Mouse (Mus musculus) liver, postnatal 0 days (tissue): ENCODE data around the gene Atp8a1. TPM values are rescaled to one million over a fixed set of nuclear protein-coding genes. Genes with fewer than 3 reads are reported as not detected.

Experiments used
- ATAC-seq: fragments of 200-750 bp; cut with Nextera tagmentation; 2 replicates; pipeline ENCODE4 v1.8.0; 2017; ENCODE audit warnings: mild to moderate bottlenecking, moderate library complexity
- DNase-seq: peaks from one replicate; pipeline ENCODE4 v3.0.0-alpha.2; 2016
- H3K27ac ChIP-seq: fragments of 300-500 bp; sonication (generic); 2 replicates; pipeline ENCODE4 v1.5.1; 2014; ENCODE audit warnings: antibody characterized with exemption, moderate library complexity, mild to moderate bottlenecking, low read depth
- H3K27me3 ChIP-seq: fragments of 300-500 bp; sonication (generic); 2 replicates; pipeline ENCODE4 v1.6.1; 2014; ENCODE audit warnings: low read length, control low read depth, mixed read lengths; ENCODE audit not compliant: insufficient read depth
- H3K36me3 ChIP-seq: fragments of 300-500 bp; sonication (generic); replicated peaks from 2 replicates; pipeline ENCODE4 v1.6.1; 2014; ENCODE audit warnings: mild to moderate bottlenecking, control low read depth, low read length, moderate library complexity, mixed read lengths; ENCODE audit not compliant: insufficient read depth
- H3K4me1 ChIP-seq: fragments of 300-500 bp; sonication (generic); 2 replicates; pipeline ENCODE4 v1.6.1; 2014; ENCODE audit warnings: antibody characterized with exemption, mild to moderate bottlenecking, control low read depth; ENCODE audit not compliant: insufficient read depth
- H3K4me2 ChIP-seq: fragments of 300-500 bp; sonication (generic); 2 replicates; pipeline ENCODE4 v1.6.1; 2014; ENCODE audit warnings: low read depth, mild to moderate bottlenecking, low read length, moderate library complexity, mixed read lengths
- H3K4me3 ChIP-seq: fragments of 300-500 bp; sonication (generic); 2 replicates; pipeline ENCODE4 v1.5.1; 2014; ENCODE audit warnings: low read depth, low read length
- H3K9ac ChIP-seq: fragments of 300-500 bp; sonication (generic); replicated peaks from 2 replicates; pipeline ENCODE4 v1.6.1; 2014; ENCODE audit warnings: mild to moderate bottlenecking, moderate library complexity
- H3K9me3 ChIP-seq: fragments of 300-500 bp; sonication (generic); 2 replicates; pipeline ENCODE4 v1.6.1; 2016; ENCODE audit warnings: mild to moderate bottlenecking, control low read depth, low read length, mixed read lengths
- CTCF ChIP-seq: sonication (generic); IDR thresholded peaks from 2 replicates; pipeline ENCODE4 v1.5.1; 2016; ENCODE audit warnings: antibody characterized with exemption, low read depth
- EP300 ChIP-seq: IDR thresholded peaks from 2 replicates; pipeline ENCODE4 v1.6.1; 2016; ENCODE audit warnings: antibody characterized with exemption, low read depth, mild to moderate bottlenecking
- WGBS: fragments of 180-500 bp; shearing (Covaris S2); extraction: QIAGEN DNeasy Blood & Tissue Kit; methylation state at CpG from one replicate; pipeline ENCODE4 v1.1.7; 2014; ENCODE audit not compliant: insufficient replicate concordance; 5-methylcytosine and 5-hydroxymethylcytosine counted together
- polyA plus RNA-seq: library from polyadenylated mRNA; unstranded; fragments of >200 nt; fragmentation: Nextera tagmentation; extraction: Ambion mirVana; gene quantifications from 2 replicates; pipeline ENCODE4 v1.2.1, GENCODE M21; 2015

Atp8a1 gene
- polyA plus RNA-seq, 1 experiment from 2014 or later = 18.5 TPM

GRCm38 (mm10) chr5:67794129-67794800 lies 53.0 kb downstream of the Atp8a1 start:
- H3K9ac ChIP-seq = no peak overlapping the region
- H3K27me3 ChIP-seq = no peaks in the 10 kb centered on the region
- no peak overlapping the region for H3K4me3 ChIP-seq
- no peak overlapping the region for H3K27ac ChIP-seq
- TF ChIP-seq CTCF (no peak), EP300 (no peak)
- 81% methylated on average over 10 of the region's 10 CpGs for WGBS
- H3K9me3 ChIP-seq = no peaks in the 10 kb centered on the region
- no peaks in the 10 kb centered on the region for H3K4me1 ChIP-seq
- H3K4me2 ChIP-seq = no peak overlapping the region
- no peak for ATAC-seq
- no peak for DNase-seq
- H3K36me3 ChIP-seq = peaks cover 5% of the 10 kb centered on the region; the same call in 1 of the 2 replicates

GRCm38 (mm10) chr5:67782775-67783174 lies 64.5 kb downstream of the Atp8a1 start:
- Histone ChIP-seq H3K4me1 (no peaks in the 10 kb centered on the region), H3K4me2 (no peak overlapping the region), H3K27me3 (no peaks in the 10 kb centered on the region), H3K9me3 (no peaks in the 10 kb centered on the region), H3K36me3 (0 out of 2 replicates have a peak, but pooled peaks cover 6% of the 10 kb centered on the region), H3K9ac (no peak overlapping the region), H3K27ac (no peak overlapping the region), H3K4me3 (no peak overlapping the region)
- WGBS = 78% methylated on average over 7 of the region's 7 CpGs
- DNase-seq = no peak
- TF ChIP-seq EP300 = no peak
- no peak for TF ChIP-seq CTCF
- ATAC-seq = no peak

GRCm38 (mm10) chr5:67778026-67778425 lies 69.2 kb downstream of the Atp8a1 start:
- WGBS = 69% methylated on average over 8 of the region's 8 CpGs
- H3K9ac ChIP-seq = no peak overlapping the region
- no peaks in the 10 kb centered on the region for H3K27me3 ChIP-seq
- no peak overlapping the region for H3K4me3 ChIP-seq
- H3K9me3 ChIP-seq = no peaks in the 10 kb centered on the region
- TF ChIP-seq CTCF = peak; percentile 59
- TF ChIP-seq EP300 = no peak
- H3K4me2 ChIP-seq = no peak overlapping the region
- no peak overlapping the region for H3K27ac ChIP-seq
- 0 out of 2 replicates have a peak, but pooled peaks cover 7% of the 10 kb centered on the region for H3K36me3 ChIP-seq
- no peak for ATAC-seq
- H3K4me1 ChIP-seq = no peaks in the 10 kb centered on the region
- DNase-seq = no peak

GRCm38 (mm10) chr5:67774186-67774585 lies 73.0 kb downstream of the Atp8a1 start:
- Histone ChIP-seq H3K27me3 (no peaks in the 10 kb centered on the region), H3K36me3 (peaks cover 10% of the 10 kb centered on the region), H3K4me2 (no peak overlapping the region), H3K9me3 (no peaks in the 10 kb centered on the region), H3K9ac (no peak overlapping the region), H3K4me1 (no peaks in the 10 kb centered on the region), H3K4me3 (no peak overlapping the region), H3K27ac (no peak overlapping the region)
- TF ChIP-seq EP300 (no peak), CTCF (no peak)
- ATAC-seq (no peak), DNase-seq (no peak)
- WGBS = 82% methylated on average over 2 of the region's 2 CpGs

GRCm38 (mm10) chr5:67768708-67769107 lies 78.5 kb downstream of the Atp8a1 start:
- peaks cover 21% of the 10 kb centered on the region for H3K36me3 ChIP-seq
- no peak overlapping the region for H3K9ac ChIP-seq
- no peak for ATAC-seq
- DNase-seq = no peak
- no peak overlapping the region for H3K27ac ChIP-seq
- no peaks in the 10 kb centered on the region for H3K4me1 ChIP-seq
- H3K4me3 ChIP-seq = no peak overlapping the region
- H3K27me3 ChIP-seq = no peaks in the 10 kb centered on the region
- WGBS = 89% methylated on average over 8 of the region's 8 CpGs
- H3K9me3 ChIP-seq = no peaks in the 10 kb centered on the region
- TF ChIP-seq EP300 = no peak
- TF ChIP-seq CTCF = no peak
- H3K4me2 ChIP-seq = no peak overlapping the region

GRCm38 (mm10) chr5:67764798-67765197 lies 82.4 kb downstream of the Atp8a1 start:
- no peak overlapping the region for H3K27ac ChIP-seq
- H3K4me2 ChIP-seq = no peak overlapping the region
- 94% methylated on average over 3 of the region's 3 CpGs for WGBS
- H3K9me3 ChIP-seq = no peaks in the 10 kb centered on the region
- DNase-seq (no peak), ATAC-seq (no peak)
- no peaks in the 10 kb centered on the region for H3K4me1 ChIP-seq
- H3K9ac ChIP-seq = no peak overlapping the region
- no peaks in the 10 kb centered on the region for H3K27me3 ChIP-seq
- H3K36me3 ChIP-seq = peaks cover 34% of the 10 kb centered on the region
- TF ChIP-seq CTCF (peak; percentile 50), EP300 (no peak)
- H3K4me3 ChIP-seq = no peak overlapping the region

GRCm38 (mm10) chr5:67758126-67758525 lies 89.1 kb downstream of the Atp8a1 start:
- no peak overlapping the region for H3K4me2 ChIP-seq
- 83% methylated on average over 6 of the region's 6 CpGs for WGBS
- H3K27me3 ChIP-seq = no peaks in the 10 kb centered on the region
- H3K4me3 ChIP-seq = no peak overlapping the region
- DNase-seq = no peak
- no peaks in the 10 kb centered on the region for H3K9me3 ChIP-seq
- peaks cover 19% of the 10 kb centered on the region for H3K36me3 ChIP-seq
- H3K27ac ChIP-seq = no peak overlapping the region
- no peaks in the 10 kb centered on the region for H3K4me1 ChIP-seq
- no peak overlapping the region for H3K9ac ChIP-seq
- no peak for TF ChIP-seq EP300
- no peak for TF ChIP-seq CTCF
- ATAC-seq = no peak
